Mouse (Mus musculus) activated CD4-positive, CD25-positive, alpha-beta regulatory T cell, adult 4 months (primary cell): ENCODE measurements around the gene 9130204L05Rik. TPM values are rescaled to one million over a fixed set of nuclear protein-coding genes. Genes with fewer than 3 reads are reported as not detected.

ENCODE experiments used
- ATAC-seq: one replicate; pipeline ENCODE4 v1.8.0; 2017
- polyA plus RNA-seq, 2 experiments: library from polyadenylated mRNA; unstranded; fragments of 100-300 nt; shearing (Covaris generic); gene quantifications; one replicate each; pipeline ENCODE4 v1.2.1; 2017

9130204L05Rik gene
- not detected for polyA plus RNA-seq

DNA sequence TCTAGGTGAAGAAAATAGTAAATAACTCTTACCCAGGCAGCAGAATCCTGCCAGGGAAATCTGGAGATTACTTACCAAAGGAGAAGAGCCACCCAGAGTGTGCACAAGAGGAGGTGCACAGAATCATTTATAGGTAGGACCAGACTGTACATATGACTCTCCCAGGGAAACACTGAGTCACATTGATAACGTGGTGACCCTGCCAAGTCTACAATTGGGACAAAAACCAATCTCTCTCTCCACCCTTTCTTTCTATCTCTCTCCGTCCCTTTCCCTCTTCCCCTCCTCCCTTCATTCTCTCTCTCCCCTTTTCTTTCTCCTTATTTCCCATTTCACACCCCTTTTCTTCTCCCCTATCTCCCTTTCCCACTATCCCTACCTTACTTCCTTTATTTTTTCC lies at the start of gene 9130204L05Rik:
Gene 9130204L05Rik, minus strand, starts transcription at position 101 of the 400 bp plus-strand sequence.
- ATAC-seq: no peak

GRCm38 (mm10) chr3:91108696-91109095 lies 18.1 kb upstream of the 9130204L05Rik start:
- no peak for ATAC-seq

- ATAC-seq: no peak
Measured at GRCm38 (mm10) chr3:91059211-91059610, 31.4 kb downstream of the 9130204L05Rik start.

GRCm38 (mm10) chr3:91052654-91053053 lies 37.9 kb downstream of the 9130204L05Rik start:
- no peak for ATAC-seq
